Mouse (Mus musculus) myocyte (in vitro differentiated cells): ENCODE results near the gene Ctf1. TPM values are rescaled to one million over a fixed set of nuclear protein-coding genes. Genes with fewer than 3 reads are reported as not detected.

Source experiments
- H3K27me3 ChIP-seq: one replicate; pipeline ENCODE4 v1.6.1; 2011; ENCODE audit not compliant: control insufficient read depth, insufficient read depth, insufficient read length
- H3K36me3 ChIP-seq: one replicate; pipeline ENCODE4 v1.6.1; 2011; ENCODE audit not compliant: control insufficient read depth, insufficient read depth
- H3K4me2 ChIP-seq: one replicate; pipeline ENCODE4 v1.6.1; 2011; ENCODE audit warnings: low read depth, control low read depth
- H3K4me3 ChIP-seq: one replicate; pipeline ENCODE4 v1.5.1; 2011; ENCODE audit warnings: mild to moderate bottlenecking, control low read depth, moderate library complexity
- H3K79me2 ChIP-seq: one replicate; pipeline ENCODE4 v1.6.1; 2011; ENCODE audit not compliant: control insufficient read depth, insufficient read depth
- H3ac ChIP-seq: one replicate; pipeline ENCODE4 v1.6.1; 2011; ENCODE audit not compliant: control insufficient read depth, insufficient read length
- CEBPB ChIP-seq: IDR thresholded peaks from 2 replicates; pipeline ENCODE4 v1.6.1; 2011; ENCODE audit warnings: mild to moderate bottlenecking, moderate library complexity; ENCODE audit not compliant: poor library complexity, insufficient read depth, severe bottlenecking
- E2F4 ChIP-seq: IDR thresholded peaks from one replicate; pipeline ENCODE4 v1.6.1; 2011; ENCODE audit warnings: mild to moderate bottlenecking, control low read depth, moderate library complexity; ENCODE audit not compliant: insufficient read depth
- MAX ChIP-seq: IDR thresholded peaks from one replicate; pipeline ENCODE4 v1.6.1; 2011; ENCODE audit warnings: low read depth, mild to moderate bottlenecking, control low read depth
- MYOD1 ChIP-seq, 3 experiments: IDR thresholded peaks; one replicate each; pipeline ENCODE4 v1.6.1; 2011; ENCODE audit warnings: control low read depth in 2 of 3, low read depth in 2 of 3, mild to moderate bottlenecking in 2 of 3, moderate library complexity in 1 of 3; ENCODE audit not compliant: insufficient read length in 2 of 3, control insufficient read depth in 1 of 3
- MYOG ChIP-seq, 3 experiments: IDR thresholded peaks; one replicate each; pipeline ENCODE4 v1.6.1; 2011; ENCODE audit warnings: control low read depth in 2 of 3, low read depth in 2 of 3, mild to moderate bottlenecking in 2 of 3; ENCODE audit not compliant: insufficient read length in 2 of 3, control insufficient read depth in 1 of 3, insufficient read depth in 1 of 3
- POLR2A ChIP-seq: IDR thresholded peaks from one replicate; pipeline ENCODE4 v1.6.1; 2011; ENCODE audit warnings: low read depth, mild to moderate bottlenecking, control low read depth, moderate library complexity; ENCODE audit not compliant: insufficient read length
- POLR2AphosphoS2 ChIP-seq: IDR thresholded peaks from one replicate; pipeline ENCODE4 v1.6.1; 2011; ENCODE audit warnings: low read depth, control low read depth; ENCODE audit not compliant: insufficient read length
- REST ChIP-seq: IDR thresholded peaks from one replicate; pipeline ENCODE4 v1.6.1; 2011; ENCODE audit warnings: mild to moderate bottlenecking, control low read depth, moderate library complexity; ENCODE audit not compliant: insufficient read depth, insufficient read length
- SRF ChIP-seq: IDR thresholded peaks from one replicate; pipeline ENCODE4 v1.6.1; 2011; ENCODE audit warnings: low read depth; ENCODE audit not compliant: control insufficient read depth, insufficient read length
- TCF12 ChIP-seq: IDR thresholded peaks from one replicate; pipeline ENCODE4 v1.6.1; 2011; ENCODE audit warnings: mild to moderate bottlenecking, control low read depth; ENCODE audit not compliant: poor library complexity, insufficient read depth, severe bottlenecking
- TCF3 ChIP-seq: IDR thresholded peaks from one replicate; pipeline ENCODE4 v1.6.1; 2011; ENCODE audit warnings: low read depth, control low read depth; ENCODE audit not compliant: insufficient read length
- USF1 ChIP-seq: IDR thresholded peaks from one replicate; pipeline ENCODE4 v1.6.1; 2011; ENCODE audit warnings: low read depth, mild to moderate bottlenecking, control low read depth, moderate library complexity
- polyA plus RNA-seq: library from polyadenylated mRNA; unstranded; fragments of >200 nt; fragmentation: generic; extraction: Trizol; gene quantifications from one replicate; pipeline ENCODE4 v1.2.1, GENCODE M21; 2012; ENCODE audit warnings: missing spikeins

The Ctf1 gene
- polyA plus RNA-seq, 1 experiment, result 8.9 TPM

DNA sequence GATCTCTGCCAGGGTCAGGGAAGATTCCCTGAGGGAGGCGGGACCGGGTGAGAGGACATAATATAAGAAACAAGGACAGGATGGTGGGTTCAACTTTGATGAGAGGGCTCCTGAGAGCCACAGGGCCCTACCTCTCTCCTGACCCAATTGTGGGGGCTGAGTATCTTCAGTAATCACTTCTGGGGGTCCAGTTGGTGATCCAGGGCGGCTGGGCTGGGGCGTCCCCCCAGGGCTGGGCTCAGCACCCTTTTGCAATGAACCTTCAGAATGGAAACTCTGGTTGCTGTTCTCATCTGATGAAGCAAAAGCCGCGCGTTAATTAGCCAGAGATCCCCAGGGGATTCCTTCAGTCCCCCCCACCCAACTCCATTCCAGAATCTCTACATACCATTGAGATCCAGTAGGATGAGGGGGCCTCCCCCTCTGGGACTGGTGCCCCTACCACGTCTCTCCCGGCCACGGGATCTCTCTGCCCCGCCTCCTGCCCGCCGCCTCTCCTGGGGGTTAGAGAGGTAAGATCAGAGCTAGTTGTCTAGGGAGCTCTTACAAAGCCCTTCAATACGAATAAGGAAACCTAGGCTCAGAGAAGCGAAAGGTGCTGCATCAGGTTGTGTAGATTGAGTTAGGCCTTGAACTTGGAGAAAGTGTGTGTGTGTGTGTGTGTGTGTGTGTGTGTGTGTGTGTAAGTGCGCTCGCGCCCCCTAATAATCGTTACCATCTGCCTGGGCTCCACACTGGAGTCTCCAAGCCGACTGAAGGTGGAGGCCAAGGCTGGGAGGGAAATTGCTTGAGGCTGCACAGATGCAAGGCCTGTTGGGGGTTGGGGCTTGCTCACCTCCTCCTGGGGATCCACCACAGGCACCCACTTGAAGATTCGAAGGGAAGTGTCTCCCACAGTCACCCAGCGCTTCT is 5.2 kb upstream of the Ctf1 start:
- H3ac ChIP-seq, result peak overlapping the region; percentile 52
- H3K4me2 ChIP-seq, result peak overlapping the region; percentile 87
- TF ChIP-seq MYOG (IDR thresholded peaks at IDR 0.05; ENCODE audit: control insufficient read depth in 1 of 3, insufficient read depth in 1 of 3, insufficient read length in 2 of 3, low read depth in 2 of 3), result no peak
- TF ChIP-seq CEBPB, result no peak
- TF ChIP-seq MYOD1 (IDR thresholded peaks at IDR 0.05; ENCODE audit: control insufficient read depth in 1 of 3, insufficient read length in 2 of 3, low read depth in 2 of 3), result no peak
- no peak for TF ChIP-seq POLR2AphosphoS2
- no peak for TF ChIP-seq SRF
- TF ChIP-seq MAX, result no peak
- no peak for TF ChIP-seq POLR2A
- TF ChIP-seq TCF3, result no peak
- TF ChIP-seq REST, result no peak
- no peak for TF ChIP-seq USF1
- no peak for TF ChIP-seq TCF12
- no peak for TF ChIP-seq E2F4
- peaks cover 7% of the 10 kb centered on the region for H3K36me3 ChIP-seq
- peaks cover 17% of the 10 kb centered on the region for H3K79me2 ChIP-seq
- no peaks in the 10 kb centered on the region for H3K27me3 ChIP-seq
- H3K4me3 ChIP-seq, result peak overlapping the region; percentile 35

DNA sequence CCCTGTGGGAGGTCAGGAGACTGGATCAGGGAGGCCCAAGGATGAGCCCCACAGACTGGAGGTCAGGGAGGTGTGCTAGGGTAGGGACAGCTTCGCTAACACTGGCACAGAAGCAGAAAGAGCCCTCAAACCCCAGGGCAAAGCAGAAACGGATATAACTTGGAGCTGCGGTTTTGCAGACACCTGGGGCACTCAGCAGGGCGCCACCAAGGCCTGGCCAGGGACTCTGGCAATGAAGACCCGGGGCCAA is 4.7 kb upstream of the Ctf1 start:
- no peaks in the 10 kb centered on the region for H3K27me3 ChIP-seq
- peak overlapping the region; percentile 52 for H3ac ChIP-seq
- peak overlapping the region; percentile 35 for H3K4me3 ChIP-seq
- TF ChIP-seq MYOG (IDR thresholded peaks at IDR 0.05; ENCODE audit: control insufficient read depth in 1 of 3, insufficient read depth in 1 of 3, insufficient read length in 2 of 3, low read depth in 2 of 3) (no peak), E2F4 (no peak), MAX (no peak), USF1 (no peak), SRF (no peak), MYOD1 (IDR thresholded peaks at IDR 0.05; ENCODE audit: control insufficient read depth in 1 of 3, insufficient read length in 2 of 3, low read depth in 2 of 3) (no peak), CEBPB (no peak), POLR2AphosphoS2 (no peak), TCF12 (no peak), REST (no peak), POLR2A (no peak), TCF3 (no peak)
- peaks cover 6% of the 10 kb centered on the region for H3K36me3 ChIP-seq
- peak overlapping the region; percentile 87 for H3K4me2 ChIP-seq
- H3K79me2 ChIP-seq, result peaks cover 17% of the 10 kb centered on the region

DNA sequence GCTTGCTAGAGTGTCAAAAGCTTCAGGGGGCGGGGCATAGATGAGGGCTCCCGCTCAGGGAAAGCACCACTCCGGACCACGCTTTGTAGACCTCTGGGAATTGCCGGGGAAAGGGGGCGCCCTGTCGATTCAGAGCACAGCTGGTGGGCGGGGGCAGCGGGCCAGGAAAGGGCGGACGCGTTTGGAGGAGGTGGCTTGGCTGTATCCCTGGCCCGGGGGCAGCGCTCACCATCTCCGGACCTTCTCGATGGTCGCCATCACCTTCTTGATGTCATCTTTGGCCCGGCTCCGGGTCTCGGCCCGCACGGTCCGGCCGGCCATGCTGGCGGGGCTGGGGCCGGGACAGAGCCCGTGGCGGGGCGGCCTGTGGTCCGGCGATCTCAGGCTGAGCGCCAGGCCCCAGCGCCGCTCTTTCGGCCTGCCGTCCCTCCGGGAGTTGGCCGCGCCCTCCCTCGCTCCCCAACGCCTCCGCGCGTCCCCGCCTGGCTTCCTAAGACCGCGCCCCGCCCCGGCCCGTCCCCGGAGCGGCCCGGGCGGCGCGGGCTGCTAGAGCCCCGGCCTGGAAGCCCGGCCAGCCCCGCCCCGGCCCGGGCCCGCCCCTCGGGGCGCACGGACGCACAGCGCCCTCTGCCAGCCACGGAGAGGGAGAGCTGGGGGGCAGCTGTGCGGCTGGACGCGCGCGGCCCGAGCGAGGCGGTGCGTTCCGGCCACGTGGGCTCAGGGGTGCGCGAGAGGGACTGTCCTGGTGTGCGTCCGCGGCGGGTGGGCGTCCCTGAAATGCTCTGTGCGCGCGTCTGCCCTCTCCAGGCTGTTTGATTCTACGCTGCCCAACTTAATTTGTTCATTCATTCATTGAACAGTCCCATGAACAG is 4.1 kb upstream of the Ctf1 start, which contains the start of gene Bcl7c:
Bcl7c (minus strand) TSS at position 727 of the 872 bp plus-strand sequence.
- TF ChIP-seq SRF, result no peak
- TF ChIP-seq MYOG (IDR thresholded peaks at IDR 0.05; ENCODE audit: control insufficient read depth in 1 of 3, insufficient read depth in 1 of 3, insufficient read length in 2 of 3, low read depth in 2 of 3), result peak in 2 of 3 experiments; percentile 86 to 91
- peak; percentile 47 for TF ChIP-seq USF1
- TF ChIP-seq REST, result no peak
- no peak for TF ChIP-seq MAX
- TF ChIP-seq POLR2AphosphoS2, result peak; percentile 75
- TF ChIP-seq MYOD1 (IDR thresholded peaks at IDR 0.05; ENCODE audit: control insufficient read depth in 1 of 3, insufficient read length in 2 of 3, low read depth in 2 of 3), result peak in 2 of 3 experiments; percentile 73 to 87
- peak; percentile 48 for TF ChIP-seq TCF3
- TF ChIP-seq TCF12, result no peak
- TF ChIP-seq CEBPB, result no peak
- peak; percentile 81 for TF ChIP-seq POLR2A
- no peak for TF ChIP-seq E2F4
- Histone ChIP-seq H3K27me3 (no peaks in the 10 kb centered on the region), H3K36me3 (peaks cover 6% of the 10 kb centered on the region), H3K79me2 (peaks cover 17% of the 10 kb centered on the region), H3ac (peak within 1 kb of the TSS; percentile 52), H3K4me3 (peak within 1 kb of the TSS; percentile 35), H3K4me2 (peak within 1 kb of the TSS; percentile 87)

DNA sequence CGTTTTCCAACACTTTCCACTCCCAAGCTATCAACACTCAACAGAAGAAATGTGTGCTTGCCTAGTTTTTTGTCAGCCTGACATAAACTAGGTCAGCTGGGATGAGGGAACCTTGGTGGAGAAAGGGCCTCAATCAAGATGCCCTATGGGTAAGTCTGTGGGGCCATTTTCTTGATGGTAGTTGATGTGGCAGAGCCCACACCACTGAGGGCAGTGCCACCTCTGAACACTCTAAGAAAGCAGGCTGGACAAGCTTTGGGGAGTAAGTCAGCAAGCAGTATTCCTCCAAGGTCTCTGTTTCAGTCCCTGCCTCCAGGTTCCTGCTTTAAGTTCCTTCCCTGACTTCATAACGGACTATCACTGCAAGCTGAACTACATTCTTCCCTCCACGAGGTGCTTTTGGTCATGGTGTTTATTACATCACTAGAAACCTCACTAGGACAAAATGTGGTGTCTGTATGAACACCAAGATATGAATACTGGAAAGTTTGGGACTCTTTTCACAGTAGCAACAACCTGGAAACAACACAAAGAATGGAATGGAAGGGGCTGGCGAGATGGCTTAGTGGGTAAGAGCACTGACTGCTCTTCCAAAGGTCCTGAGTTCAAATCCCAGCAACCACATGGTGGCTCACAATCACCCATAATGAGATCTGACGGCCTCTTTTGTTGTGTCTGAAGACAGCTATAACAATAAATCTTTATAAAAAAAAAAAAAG is 3.1 kb upstream of the Ctf1 start:
- peaks cover 17% of the 10 kb centered on the region for H3K79me2 ChIP-seq
- H3K4me2 ChIP-seq, result peak overlapping the region; percentile 82
- TF ChIP-seq POLR2AphosphoS2, result no peak
- TF ChIP-seq POLR2A, result no peak
- TF ChIP-seq TCF3, result no peak
- peaks cover 1% of the 10 kb centered on the region for H3K36me3 ChIP-seq
- H3ac ChIP-seq, result no peak overlapping the region
- peak overlapping the region; percentile 35 for H3K4me3 ChIP-seq
- no peaks in the 10 kb centered on the region for H3K27me3 ChIP-seq
